Mouse (Mus musculus) stomach, embryonic 14.5 days (tissue): ENCODE measurements around the gene Slc6a6. TPM values are rescaled to one million over a fixed set of nuclear protein-coding genes. Genes with fewer than 3 reads are reported as not detected.

Experiments
- ATAC-seq: fragments of 200-750 bp; cut with Nextera tagmentation; 2 replicates; pipeline ENCODE4 v1.8.0; 2017; ENCODE audit warnings: low read depth, moderate TSS enrichment; ENCODE audit not compliant: insufficient number of reproducible peaks, insufficient read depth, low FRiP score
- H3K27ac ChIP-seq: fragments of 300-500 bp; sonication (generic); 2 replicates; pipeline ENCODE4 v1.5.1; 2014; ENCODE audit warnings: mild to moderate bottlenecking, low read length, moderate library complexity, mixed read lengths
- H3K27me3 ChIP-seq: fragments of 300-500 bp; sonication (generic); 2 replicates; pipeline ENCODE4 v1.6.1; 2014; ENCODE audit warnings: low read length, control low read depth, mixed read lengths; ENCODE audit not compliant: control insufficient read depth, insufficient read depth
- H3K36me3 ChIP-seq: fragments of 300-500 bp; sonication (generic); 2 replicates; pipeline ENCODE4 v1.6.1; 2014; ENCODE audit warnings: mild to moderate bottlenecking, control low read depth, low read length, moderate library complexity, mixed read lengths; ENCODE audit not compliant: control insufficient read depth, insufficient read depth
- H3K4me1 ChIP-seq: fragments of 300-500 bp; sonication (generic); 2 replicates; pipeline ENCODE4 v1.6.1; 2014; ENCODE audit warnings: low read length, control low read depth, mixed read lengths; ENCODE audit not compliant: control insufficient read depth, insufficient read depth
- H3K4me2 ChIP-seq: fragments of 300-500 bp; sonication (generic); replicated peaks from 2 replicates; pipeline ENCODE4 v1.6.1; 2014; ENCODE audit warnings: low read depth, low read length, control low read depth
- H3K4me3 ChIP-seq: fragments of 300-500 bp; sonication (generic); 2 replicates; pipeline ENCODE4 v1.5.1; 2014; ENCODE audit warnings: low read depth, low read length, control low read depth
- H3K9ac ChIP-seq: fragments of 300-500 bp; sonication (generic); replicated peaks from 2 replicates; pipeline ENCODE4 v1.6.1; 2014; ENCODE audit warnings: low read depth, mild to moderate bottlenecking, control low read depth, low read length, moderate library complexity, mixed read lengths
- H3K9me3 ChIP-seq: fragments of 300-500 bp; sonication (generic); 2 replicates; pipeline ENCODE4 v1.6.1; 2016; ENCODE audit warnings: low read depth, low read length, control low read depth; ENCODE audit not compliant: control insufficient read depth
- WGBS: fragments of 180-500 bp; shearing (Covaris S2); extraction: QIAGEN DNeasy Blood & Tissue Kit; methylation state at CpG from one replicate; pipeline ENCODE4 v1.1.7; 2014; 5-methylcytosine and 5-hydroxymethylcytosine counted together
- polyA plus RNA-seq: library from polyadenylated mRNA; unstranded; fragments of >200 nt; fragmentation: Nextera tagmentation; extraction: Ambion mirVana; gene quantifications from 2 replicates; pipeline ENCODE4 v1.2.1, GENCODE M21; 2014

The Slc6a6 gene
- polyA plus RNA-seq, 1 experiment from 2014 or later = 60.3 TPM

- no peaks in the 10 kb centered on the region for H3K9me3 ChIP-seq
- no peak for ATAC-seq
- H3K36me3 ChIP-seq = peaks cover 31% of the 10 kb centered on the region
- H3K9ac ChIP-seq = no peak overlapping the region
- 88% methylated on average over 8 of the region's 8 CpGs for WGBS
- H3K4me3 ChIP-seq = no peak overlapping the region
- H3K4me2 ChIP-seq = no peak overlapping the region
- H3K27ac ChIP-seq = no peak overlapping the region
- H3K4me1 ChIP-seq = 0 out of 2 replicates have a peak, but pooled peaks cover 2% of the 10 kb centered on the region
- no peaks in the 10 kb centered on the region for H3K27me3 ChIP-seq
Observed at GRCm38 (mm10) chr6:91742995-91743394, 59.1 kb downstream of the Slc6a6 start.

- H3K36me3 ChIP-seq = peaks cover 40% of the 10 kb centered on the region
- no peak for ATAC-seq
- H3K4me2 ChIP-seq = no peak overlapping the region
- 44% methylated on average over 4 of the region's 4 CpGs for WGBS
- H3K9me3 ChIP-seq = no peaks in the 10 kb centered on the region
- no peak overlapping the region for H3K9ac ChIP-seq
- no peaks in the 10 kb centered on the region for H3K27me3 ChIP-seq
- H3K4me1 ChIP-seq = 0 out of 2 replicates have a peak, but pooled peaks cover 2% of the 10 kb centered on the region
- H3K4me3 ChIP-seq = no peak overlapping the region
- H3K27ac ChIP-seq = no peak overlapping the region
Observed at GRCm38 (mm10) chr6:91743886-91744285, 60.0 kb downstream of the Slc6a6 start.

GRCm38 (mm10) chr6:91745246-91745645 lies 61.4 kb downstream of the Slc6a6 start:
- Histone ChIP-seq H3K4me3 (no peak overlapping the region), H3K4me1 (0 out of 2 replicates have a peak, but pooled peaks cover 2% of the 10 kb centered on the region), H3K27ac (no peak overlapping the region), H3K36me3 (peaks cover 40% of the 10 kb centered on the region), H3K9ac (no peak overlapping the region), H3K9me3 (no peaks in the 10 kb centered on the region), H3K27me3 (no peaks in the 10 kb centered on the region), H3K4me2 (no peak overlapping the region)
- 84% methylated on average over 3 of the region's 3 CpGs for WGBS
- ATAC-seq = no peak

GRCm38 (mm10) chr6:91745947-91746582 lies 62.2 kb downstream of the Slc6a6 start:
- 63% methylated on average over 7 of the region's 7 CpGs for WGBS
- H3K36me3 ChIP-seq = peaks cover 42% of the 10 kb centered on the region
- H3K4me2 ChIP-seq = no peak overlapping the region
- no peaks in the 10 kb centered on the region for H3K27me3 ChIP-seq
- 0 out of 2 replicates have a peak, but pooled peaks cover 2% of the 10 kb centered on the region for H3K4me1 ChIP-seq
- H3K9me3 ChIP-seq = no peaks in the 10 kb centered on the region
- no peak overlapping the region for H3K9ac ChIP-seq
- no peak for ATAC-seq
- no peak overlapping the region for H3K4me3 ChIP-seq
- H3K27ac ChIP-seq = no peak overlapping the region

- H3K4me1 ChIP-seq = 0 out of 2 replicates have a peak, but pooled peaks cover 2% of the 10 kb centered on the region
Observed at GRCm38 (mm10) chr6:91746776-91747175, 62.9 kb downstream of the Slc6a6 start.

GRCm38 (mm10) chr6:91750976-91751375 lies 67.1 kb downstream of the Slc6a6 start:
- H3K4me1 ChIP-seq = no peaks in the 10 kb centered on the region
- ATAC-seq = 0 out of 2 replicates have a peak, but pooled peaks have one; percentile 33
- H3K4me3 ChIP-seq = no peak overlapping the region
- H3K9ac ChIP-seq = no peak overlapping the region
- no peak overlapping the region for H3K4me2 ChIP-seq
- H3K27ac ChIP-seq = no peak overlapping the region
- no peaks in the 10 kb centered on the region for H3K9me3 ChIP-seq
- H3K27me3 ChIP-seq = no peaks in the 10 kb centered on the region
- peaks cover 39% of the 10 kb centered on the region for H3K36me3 ChIP-seq
- 68% methylated on average over 3 of the region's 3 CpGs for WGBS

More at GRCm38 (mm10) chr6:91746776-91747175, 62.9 kb downstream of the Slc6a6 start:
- no peak overlapping the region for H3K27ac ChIP-seq
- H3K27me3 ChIP-seq = no peaks in the 10 kb centered on the region
- H3K36me3 ChIP-seq = peaks cover 42% of the 10 kb centered on the region
- H3K4me2 ChIP-seq = no peak overlapping the region
- H3K9ac ChIP-seq = no peak overlapping the region
- no peak for ATAC-seq
- no peak overlapping the region for H3K4me3 ChIP-seq
- H3K9me3 ChIP-seq = no peaks in the 10 kb centered on the region
- WGBS = 84% methylated on average over 5 of the region's 5 CpGs

GRCm38 (mm10) chr6:91752884-91753283 lies 69.0 kb downstream of the Slc6a6 start:
- WGBS = 72% methylated on average over 8 of the region's 8 CpGs
- Histone ChIP-seq H3K4me1 (no peaks in the 10 kb centered on the region), H3K27ac (no peak overlapping the region), H3K4me3 (no peak overlapping the region), H3K27me3 (no peaks in the 10 kb centered on the region), H3K4me2 (no peak overlapping the region), H3K9ac (no peak overlapping the region), H3K36me3 (peaks cover 40% of the 10 kb centered on the region), H3K9me3 (no peaks in the 10 kb centered on the region)
- ATAC-seq = no peak

- ATAC-seq = no peak
- Histone ChIP-seq H3K9me3 (no peaks in the 10 kb centered on the region), H3K27me3 (no peaks in the 10 kb centered on the region), H3K4me2 (no peak overlapping the region), H3K9ac (no peak overlapping the region), H3K4me3 (no peak overlapping the region), H3K27ac (no peak overlapping the region), H3K36me3 (peaks cover 29% of the 10 kb centered on the region), H3K4me1 (no peaks in the 10 kb centered on the region)
- WGBS = 54% methylated on average over 6 of the region's 6 CpGs
Observed at GRCm38 (mm10) chr6:91754098-91754497, 70.2 kb downstream of the Slc6a6 start.

GRCm38 (mm10) chr6:91754845-91755244 lies 71.0 kb downstream of the Slc6a6 start:
- H3K9me3 ChIP-seq = no peaks in the 10 kb centered on the region
- H3K4me2 ChIP-seq = no peak overlapping the region
- peaks cover 25% of the 10 kb centered on the region for H3K36me3 ChIP-seq
- H3K4me1 ChIP-seq = no peaks in the 10 kb centered on the region
- no peak overlapping the region for H3K27ac ChIP-seq
- no peak overlapping the region for H3K4me3 ChIP-seq
- H3K27me3 ChIP-seq = no peaks in the 10 kb centered on the region
- WGBS = 89% methylated on average over 12 of the region's 12 CpGs
- no peak for ATAC-seq
- H3K9ac ChIP-seq = no peak overlapping the region
